Mouse (Mus musculus): ENCODE measurements at regions not wholly inside any gene's neighbourhood (a gene's known extent, or its start where the extent isn't known, plus 50 kb on each side); places are given as distances from the start of the nearest gene placed in this dataset.
"Not testable (repeated sequence)": the region's sequence is repeated elsewhere in the genome, so short reads cannot be mapped to it uniquely, and the experiment has no call there.

- not testable (repeated sequence) for ATAC-seq (ENCODE audit: low TSS enrichment)
Measured at GRCm38 (mm10) chr16:56323828-56324227, 119.7 kb downstream of the Impg2 start.

- ATAC-seq (ENCODE audit: low TSS enrichment), result no peak
Measured at GRCm38 (mm10) chr16:56349415-56349814, 128.3 kb upstream of the Abi3bp start.

- peak; percentile 50 for ATAC-seq (ENCODE audit: low TSS enrichment)
Measured at GRCm38 (mm10) chr16:56352888-56353287, 124.8 kb upstream of the Abi3bp start.

- ATAC-seq (ENCODE audit: low TSS enrichment), result no peak
Measured at GRCm38 (mm10) chr16:56359101-56359500, 118.6 kb upstream of the Abi3bp start.

DNA sequence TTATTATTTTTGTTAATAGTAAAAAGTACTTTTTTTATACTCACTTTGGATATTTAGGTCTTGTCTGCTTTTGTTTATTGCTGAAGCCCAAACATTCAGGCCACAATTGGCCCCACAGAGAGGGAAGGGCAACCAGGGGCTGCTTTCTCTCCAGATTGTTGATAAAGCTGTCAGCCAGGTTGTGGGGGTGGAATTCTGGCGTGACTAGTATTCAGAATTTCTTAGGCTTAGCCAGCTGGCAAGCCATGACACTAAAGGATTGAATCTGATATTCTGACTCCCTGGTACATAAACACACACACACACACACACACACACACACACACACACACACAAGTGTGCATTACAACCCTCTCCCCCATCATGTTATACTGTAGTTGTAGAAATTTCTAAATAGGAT is 116.7 kb upstream of the Abi3bp start:
- no peak for ATAC-seq (ENCODE audit: low TSS enrichment)

DNA sequence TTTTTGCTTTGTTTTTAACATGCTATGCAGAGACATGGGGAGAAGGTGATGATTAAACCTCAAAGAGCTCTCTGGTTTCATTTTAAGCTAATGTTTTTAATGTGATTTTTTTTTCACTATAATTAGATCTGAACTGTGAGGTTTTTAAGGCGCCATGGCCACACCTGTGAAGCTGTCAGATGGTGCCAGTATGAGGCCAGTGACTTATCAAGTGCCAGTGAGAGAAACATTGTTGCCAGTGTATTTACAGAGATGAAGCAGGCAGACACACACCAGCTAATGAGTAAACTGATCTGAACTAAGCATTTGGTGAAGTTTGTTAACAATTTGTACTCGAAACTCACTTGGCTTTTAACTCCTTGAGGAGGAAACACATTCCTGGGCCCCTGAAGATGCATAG is 99.3 kb upstream of the Abi3bp start:
- ATAC-seq (ENCODE audit: low TSS enrichment), result no peak

GRCm38 (mm10) chr16:56380680-56381079 is 97.0 kb upstream of the Abi3bp start:
- ATAC-seq (ENCODE audit: low TSS enrichment), result peak; percentile 95

- no peak for ATAC-seq (ENCODE audit: low TSS enrichment)
Measured at GRCm38 (mm10) chr16:56386539-56386938, 91.1 kb upstream of the Abi3bp start.

- peak; percentile 99 for ATAC-seq (ENCODE audit: low TSS enrichment)
Measured at GRCm38 (mm10) chr16:56392843-56393242, 84.8 kb upstream of the Abi3bp start.

- no peak for ATAC-seq (ENCODE audit: low TSS enrichment)
Measured at GRCm38 (mm10) chr16:56396586-56396985, 81.1 kb upstream of the Abi3bp start.

GRCm38 (mm10) chr16:56399541-56399940 is 78.1 kb upstream of the Abi3bp start:
- ATAC-seq (ENCODE audit: low TSS enrichment), result peak; percentile 89

- peak; percentile 92 for ATAC-seq (ENCODE audit: low TSS enrichment)
Measured at GRCm38 (mm10) chr16:56423761-56424160, 53.9 kb upstream of the Abi3bp start.

Data from frontal cortex, adult (tissue).